Mouse (Mus musculus): ENCODE measurements at regions not wholly inside any gene's neighbourhood (a gene's known extent, or its start where the extent isn't known, plus 50 kb on each side); places are given as distances from the start of the nearest gene placed in this dataset.

GRCm38 (mm10) chr5:12154551-12155091 is 228.6 kb upstream of the Sema3d start:
- H3K9ac ChIP-seq (replicated peaks; ENCODE audit: low read length): no peak overlapping the region
- no peaks in the 10 kb centered on the region for H3K36me3 ChIP-seq (replicated peaks; ENCODE audit: control insufficient read depth, insufficient read depth, low read depth, low read length)
- no peak overlapping the region for H3K27ac ChIP-seq (replicated peaks; ENCODE audit: low read depth, low read length)
- DNase-seq (ENCODE audit: low spot score) (no peak), ATAC-seq (replicated peaks; ENCODE audit: insufficient number of reproducible peaks, low FRiP score, low TSS enrichment, low read depth) (no peak)
- 59% methylated on average over 3 of the region's 3 CpGs for WGBS
- H3K4me2 ChIP-seq (ENCODE audit: low read depth, low read length): no peak overlapping the region
- no peaks in the 10 kb centered on the region for H3K27me3 ChIP-seq (ENCODE audit: control insufficient read depth, insufficient read depth, low read length)
- H3K4me1 ChIP-seq (ENCODE audit: control insufficient read depth, insufficient read depth, low read length): no peaks in the 10 kb centered on the region
- no peaks in the 10 kb centered on the region for H3K9me3 ChIP-seq (replicated peaks; ENCODE audit: control insufficient read depth, low read length)
- no peak overlapping the region for H3K4me3 ChIP-seq (ENCODE audit: low read depth, low read length)

GRCm38 (mm10) chr5:12191681-12192080 is 191.5 kb upstream of the Sema3d start:
- no peak for DNase-seq (ENCODE audit: low spot score)
- Histone ChIP-seq H3K9me3 (replicated peaks; ENCODE audit: control insufficient read depth, low read length) (no peaks in the 10 kb centered on the region), H3K4me3 (ENCODE audit: low read depth, low read length) (no peak overlapping the region), H3K36me3 (replicated peaks; ENCODE audit: control insufficient read depth, insufficient read depth, low read depth, low read length) (no peaks in the 10 kb centered on the region), H3K9ac (replicated peaks; ENCODE audit: low read length) (no peak overlapping the region), H3K27me3 (ENCODE audit: control insufficient read depth, insufficient read depth, low read length) (no peaks in the 10 kb centered on the region), H3K4me1 (ENCODE audit: control insufficient read depth, insufficient read depth, low read length) (no peaks in the 10 kb centered on the region), H3K4me2 (ENCODE audit: low read depth, low read length) (no peak overlapping the region), H3K27ac (replicated peaks; ENCODE audit: low read depth, low read length) (no peak overlapping the region)
- 80% methylated on average over 1 of the region's 1 CpGs for WGBS
- ATAC-seq (replicated peaks; ENCODE audit: insufficient number of reproducible peaks, low FRiP score, low TSS enrichment, low read depth): no peak

GRCm38 (mm10) chr5:12207452-12207851 is 175.7 kb upstream of the Sema3d start:
- Histone ChIP-seq H3K9ac (replicated peaks; ENCODE audit: low read length) (no peak overlapping the region), H3K36me3 (replicated peaks; ENCODE audit: control insufficient read depth, insufficient read depth, low read depth, low read length) (no peaks in the 10 kb centered on the region), H3K27me3 (ENCODE audit: control insufficient read depth, insufficient read depth, low read length) (no peaks in the 10 kb centered on the region), H3K9me3 (replicated peaks; ENCODE audit: control insufficient read depth, low read length) (no peaks in the 10 kb centered on the region), H3K4me2 (ENCODE audit: low read depth, low read length) (no peak overlapping the region), H3K27ac (replicated peaks; ENCODE audit: low read depth, low read length) (no peak overlapping the region), H3K4me3 (ENCODE audit: low read depth, low read length) (no peak overlapping the region), H3K4me1 (ENCODE audit: control insufficient read depth, insufficient read depth, low read length) (no peaks in the 10 kb centered on the region)
- ATAC-seq (replicated peaks; ENCODE audit: insufficient number of reproducible peaks, low FRiP score, low TSS enrichment, low read depth) (no peak), DNase-seq (ENCODE audit: low spot score) (no peak)
- WGBS: 54% methylated on average over 1 of the region's 1 CpGs

GRCm38 (mm10) chr5:12209631-12210030 is 173.6 kb upstream of the Sema3d start:
- Histone ChIP-seq H3K36me3 (replicated peaks; ENCODE audit: control insufficient read depth, insufficient read depth, low read depth, low read length) (no peaks in the 10 kb centered on the region), H3K9me3 (replicated peaks; ENCODE audit: control insufficient read depth, low read length) (no peaks in the 10 kb centered on the region), H3K27ac (replicated peaks; ENCODE audit: low read depth, low read length) (no peak overlapping the region), H3K27me3 (ENCODE audit: control insufficient read depth, insufficient read depth, low read length) (no peaks in the 10 kb centered on the region), H3K4me1 (ENCODE audit: control insufficient read depth, insufficient read depth, low read length) (no peaks in the 10 kb centered on the region), H3K4me2 (ENCODE audit: low read depth, low read length) (no peak overlapping the region), H3K9ac (replicated peaks; ENCODE audit: low read length) (no peak overlapping the region), H3K4me3 (ENCODE audit: low read depth, low read length) (no peak overlapping the region)
- 85% methylated on average over 1 of the region's 1 CpGs for WGBS
- DNase-seq (ENCODE audit: low spot score) (no peak), ATAC-seq (replicated peaks; ENCODE audit: insufficient number of reproducible peaks, low FRiP score, low TSS enrichment, low read depth) (no peak)

GRCm38 (mm10) chr5:12213448-12213847 is 169.7 kb upstream of the Sema3d start:
- no peak for ATAC-seq (replicated peaks; ENCODE audit: insufficient number of reproducible peaks, low FRiP score, low TSS enrichment, low read depth)
- no peaks in the 10 kb centered on the region for H3K9me3 ChIP-seq (replicated peaks; ENCODE audit: control insufficient read depth, low read length)
- H3K4me1 ChIP-seq (ENCODE audit: control insufficient read depth, insufficient read depth, low read length): no peaks in the 10 kb centered on the region
- WGBS: 79% methylated on average over 3 of the region's 3 CpGs
- no peaks in the 10 kb centered on the region for H3K36me3 ChIP-seq (replicated peaks; ENCODE audit: control insufficient read depth, insufficient read depth, low read depth, low read length)
- H3K4me2 ChIP-seq (ENCODE audit: low read depth, low read length): no peak overlapping the region
- no peak overlapping the region for H3K4me3 ChIP-seq (ENCODE audit: low read depth, low read length)
- H3K27ac ChIP-seq (replicated peaks; ENCODE audit: low read depth, low read length): no peak overlapping the region
- no peaks in the 10 kb centered on the region for H3K27me3 ChIP-seq (ENCODE audit: control insufficient read depth, insufficient read depth, low read length)
- no peak for DNase-seq (ENCODE audit: low spot score)
- no peak overlapping the region for H3K9ac ChIP-seq (replicated peaks; ENCODE audit: low read length)

GRCm38 (mm10) chr5:12219424-12220107 is 163.6 kb upstream of the Sema3d start:
- Histone ChIP-seq H3K4me3 (ENCODE audit: low read depth, low read length) (no peak overlapping the region), H3K27ac (replicated peaks; ENCODE audit: low read depth, low read length) (no peak overlapping the region), H3K4me1 (ENCODE audit: control insufficient read depth, insufficient read depth, low read length) (no peaks in the 10 kb centered on the region), H3K9ac (replicated peaks; ENCODE audit: low read length) (no peak overlapping the region), H3K27me3 (ENCODE audit: control insufficient read depth, insufficient read depth, low read length) (no peaks in the 10 kb centered on the region), H3K4me2 (ENCODE audit: low read depth, low read length) (no peak overlapping the region), H3K36me3 (replicated peaks; ENCODE audit: control insufficient read depth, insufficient read depth, low read depth, low read length) (no peaks in the 10 kb centered on the region), H3K9me3 (replicated peaks; ENCODE audit: control insufficient read depth, low read length) (no peaks in the 10 kb centered on the region)
- DNase-seq (ENCODE audit: low spot score): no peak
- WGBS: 84% methylated on average over 2 of the region's 2 CpGs
- no peak for ATAC-seq (replicated peaks; ENCODE audit: insufficient number of reproducible peaks, low FRiP score, low TSS enrichment, low read depth)

GRCm38 (mm10) chr5:12222622-12223021 is 160.6 kb upstream of the Sema3d start:
- H3K9ac ChIP-seq (replicated peaks; ENCODE audit: low read length): no peak overlapping the region
- WGBS: 88% methylated on average over 1 of the region's 1 CpGs
- DNase-seq (ENCODE audit: low spot score) (no peak), ATAC-seq (replicated peaks; ENCODE audit: insufficient number of reproducible peaks, low FRiP score, low TSS enrichment, low read depth) (no peak)
- no peak overlapping the region for H3K27ac ChIP-seq (replicated peaks; ENCODE audit: low read depth, low read length)
- no peaks in the 10 kb centered on the region for H3K36me3 ChIP-seq (replicated peaks; ENCODE audit: control insufficient read depth, insufficient read depth, low read depth, low read length)
- no peak overlapping the region for H3K4me2 ChIP-seq (ENCODE audit: low read depth, low read length)
- H3K9me3 ChIP-seq (replicated peaks; ENCODE audit: control insufficient read depth, low read length): no peaks in the 10 kb centered on the region
- H3K4me3 ChIP-seq (ENCODE audit: low read depth, low read length): no peak overlapping the region
- H3K4me1 ChIP-seq (ENCODE audit: control insufficient read depth, insufficient read depth, low read length): no peaks in the 10 kb centered on the region
- no peaks in the 10 kb centered on the region for H3K27me3 ChIP-seq (ENCODE audit: control insufficient read depth, insufficient read depth, low read length)

- no peak overlapping the region for H3K9ac ChIP-seq (replicated peaks; ENCODE audit: low read length)
- H3K36me3 ChIP-seq (replicated peaks; ENCODE audit: control insufficient read depth, insufficient read depth, low read depth, low read length): no peaks in the 10 kb centered on the region
- no peak overlapping the region for H3K27ac ChIP-seq (replicated peaks; ENCODE audit: low read depth, low read length)
- ATAC-seq (replicated peaks; ENCODE audit: insufficient number of reproducible peaks, low FRiP score, low TSS enrichment, low read depth) (no peak), DNase-seq (ENCODE audit: low spot score) (no peak)
- no peak overlapping the region for H3K4me3 ChIP-seq (ENCODE audit: low read depth, low read length)
- no peaks in the 10 kb centered on the region for H3K9me3 ChIP-seq (replicated peaks; ENCODE audit: control insufficient read depth, low read length)
- H3K4me1 ChIP-seq (ENCODE audit: control insufficient read depth, insufficient read depth, low read length): no peaks in the 10 kb centered on the region
- no peak overlapping the region for H3K4me2 ChIP-seq (ENCODE audit: low read depth, low read length)
- 78% methylated on average over 5 of the region's 5 CpGs for WGBS
- H3K27me3 ChIP-seq (ENCODE audit: control insufficient read depth, insufficient read depth, low read length): no peaks in the 10 kb centered on the region
Observed at GRCm38 (mm10) chr5:12233377-12234096, 149.6 kb upstream of the Sema3d start.
